Mouse (Mus musculus): ENCODE results near the gene Pick1. TPM values are rescaled to one million over a fixed set of nuclear protein-coding genes. Genes with fewer than 3 reads are reported as not detected.
"Not testable (repeated sequence)": the region's sequence is repeated elsewhere in the genome, so short reads cannot be mapped to it uniquely, and the experiment has no call there.

The Pick1 gene
- polyA plus RNA-seq, 1 experiment = 29.8 TPM

- no peak overlapping the region for H3K27ac ChIP-seq (ENCODE audit: insufficient read depth, low read depth, low read length)
- peaks cover under 1% of the 10 kb centered on the region; the same call in 1 of the 2 replicates for H3K4me1 ChIP-seq (ENCODE audit: control insufficient read depth, insufficient read depth, low read length)
- peak; percentile 95 for TF ChIP-seq CTCF (conservative IDR thresholded peaks at IDR 0.05; ENCODE audit: insufficient read depth, insufficient read length, low read depth, low read length)
- no peak for TF ChIP-seq POLR2A (IDR thresholded peaks at IDR 0.05; ENCODE audit: low read depth, low read length)
- no peaks in the 10 kb centered on the region for H3K27me3 ChIP-seq (replicated peaks; ENCODE audit: control insufficient read depth, insufficient read depth, low read length)
- H3K4me3 ChIP-seq (ENCODE audit: insufficient read depth, low read depth, low read length) = no peak overlapping the region
- DNase-seq = peak; percentile 90
- no peaks in the 10 kb centered on the region for H3K36me3 ChIP-seq (ENCODE audit: control insufficient read depth, insufficient read depth, low read length)
- WGBS = 12% methylated on average over 5 of the region's 5 CpGs
Measured at GRCm38 (mm10) chr15:79224685-79225084, 4.3 kb upstream of the Pick1 start.

- H3K27me3 ChIP-seq (replicated peaks; ENCODE audit: control insufficient read depth, insufficient read depth, low read length); H3K27ac ChIP-seq (ENCODE audit: insufficient read depth, low read depth, low read length); DNase-seq; H3K4me1 ChIP-seq (ENCODE audit: control insufficient read depth, insufficient read depth, low read length); H3K4me3 ChIP-seq (ENCODE audit: insufficient read depth, low read depth, low read length); H3K36me3 ChIP-seq (ENCODE audit: control insufficient read depth, insufficient read depth, low read length): not testable (repeated sequence)
- WGBS = 47% methylated on average over 2 of the region's 2 CpGs
Measured at GRCm38 (mm10) chr15:79225780-79226179, 3.2 kb upstream of the Pick1 start.

- Histone ChIP-seq H3K4me1 (ENCODE audit: control insufficient read depth, insufficient read depth, low read length) (no peaks in the 10 kb centered on the region), H3K27me3 (replicated peaks; ENCODE audit: control insufficient read depth, insufficient read depth, low read length) (no peaks in the 10 kb centered on the region), H3K36me3 (ENCODE audit: control insufficient read depth, insufficient read depth, low read length) (no peaks in the 10 kb centered on the region; the same call in 1 of the 2 replicates), H3K4me3 (ENCODE audit: insufficient read depth, low read depth, low read length) (no peak overlapping the region), H3K27ac (ENCODE audit: insufficient read depth, low read depth, low read length) (no peak overlapping the region)
- no peak for TF ChIP-seq CTCF (conservative IDR thresholded peaks at IDR 0.05; ENCODE audit: insufficient read depth, insufficient read length, low read depth, low read length)
- TF ChIP-seq POLR2A (IDR thresholded peaks at IDR 0.05; ENCODE audit: low read depth, low read length) = no peak
- WGBS = 69% methylated on average over 9 of the region's 9 CpGs
- DNase-seq = no peak
Measured at GRCm38 (mm10) chr15:79235268-79235667, 6.3 kb downstream of the Pick1 start.

- no peaks in the 10 kb centered on the region for H3K4me1 ChIP-seq (ENCODE audit: control insufficient read depth, insufficient read depth, low read length)
- H3K27ac ChIP-seq (ENCODE audit: insufficient read depth, low read depth, low read length) = no peak overlapping the region
- no peaks in the 10 kb centered on the region for H3K36me3 ChIP-seq (ENCODE audit: control insufficient read depth, insufficient read depth, low read length)
- 83% methylated on average over 6 of the region's 6 CpGs for WGBS
- DNase-seq = no peak
- no peak for TF ChIP-seq POLR2A (IDR thresholded peaks at IDR 0.05; ENCODE audit: low read depth, low read length)
- no peak for TF ChIP-seq CTCF (conservative IDR thresholded peaks at IDR 0.05; ENCODE audit: insufficient read depth, insufficient read length, low read depth, low read length)
- no peaks in the 10 kb centered on the region for H3K27me3 ChIP-seq (replicated peaks; ENCODE audit: control insufficient read depth, insufficient read depth, low read length)
- H3K4me3 ChIP-seq (ENCODE audit: insufficient read depth, low read depth, low read length) = no peak overlapping the region
Measured at GRCm38 (mm10) chr15:79238036-79238435, 9.1 kb downstream of the Pick1 start.

GRCm38 (mm10) chr15:79242574-79243233, 13.7 kb downstream of the Pick1 start:
- no peak for DNase-seq
- TF ChIP-seq POLR2A (IDR thresholded peaks at IDR 0.05; ENCODE audit: low read depth, low read length) (no peak), CTCF (conservative IDR thresholded peaks at IDR 0.05; ENCODE audit: insufficient read depth, insufficient read length, low read depth, low read length) (no peak)
- Histone ChIP-seq H3K27me3 (replicated peaks; ENCODE audit: control insufficient read depth, insufficient read depth, low read length) (no peaks in the 10 kb centered on the region), H3K4me1 (ENCODE audit: control insufficient read depth, insufficient read depth, low read length) (peaks cover 4% of the 10 kb centered on the region; the same call in 1 of the 2 replicates), H3K27ac (ENCODE audit: insufficient read depth, low read depth, low read length) (no peak overlapping the region), H3K36me3 (ENCODE audit: control insufficient read depth, insufficient read depth, low read length) (no peaks in the 10 kb centered on the region), H3K4me3 (ENCODE audit: insufficient read depth, low read depth, low read length) (no peak overlapping the region)
- WGBS = 65% methylated on average over 13 of the region's 13 CpGs

GRCm38 (mm10) chr15:79243234-79244042, 14.5 kb downstream of the Pick1 start:
- peak; percentile 97 for DNase-seq
- Histone ChIP-seq H3K4me3 (ENCODE audit: insufficient read depth, low read depth, low read length) (no peak overlapping the region), H3K27me3 (replicated peaks; ENCODE audit: control insufficient read depth, insufficient read depth, low read length) (no peaks in the 10 kb centered on the region), H3K36me3 (ENCODE audit: control insufficient read depth, insufficient read depth, low read length) (no peaks in the 10 kb centered on the region), H3K27ac (ENCODE audit: insufficient read depth, low read depth, low read length) (no peak overlapping the region), H3K4me1 (ENCODE audit: control insufficient read depth, insufficient read depth, low read length) (peaks cover 4% of the 10 kb centered on the region; the same call in 1 of the 2 replicates)
- WGBS = 11% methylated on average over 10 of the region's 10 CpGs
- TF ChIP-seq CTCF (conservative IDR thresholded peaks at IDR 0.05; ENCODE audit: insufficient read depth, insufficient read length, low read depth, low read length) (peak; percentile 100; the same call in 1 of the 2 replicates), POLR2A (IDR thresholded peaks at IDR 0.05; ENCODE audit: low read depth, low read length) (no peak)

Measured in kidney, adult 2 months (tissue).